Mouse (Mus musculus) ovary, postnatal 36 days (tissue): ENCODE measurements around the gene Slc37a4.
"Not testable (repeated sequence)": the region's sequence is repeated elsewhere in the genome, so short reads cannot be mapped to it uniquely, and the experiment has no call there.

ENCODE experiments used
- DNase-seq: peaks from one replicate; pipeline ENCODE4 v3.0.0; 2022; ENCODE audit warnings: low spot score, mixed read lengths

Gene Slc37a4

DNA sequence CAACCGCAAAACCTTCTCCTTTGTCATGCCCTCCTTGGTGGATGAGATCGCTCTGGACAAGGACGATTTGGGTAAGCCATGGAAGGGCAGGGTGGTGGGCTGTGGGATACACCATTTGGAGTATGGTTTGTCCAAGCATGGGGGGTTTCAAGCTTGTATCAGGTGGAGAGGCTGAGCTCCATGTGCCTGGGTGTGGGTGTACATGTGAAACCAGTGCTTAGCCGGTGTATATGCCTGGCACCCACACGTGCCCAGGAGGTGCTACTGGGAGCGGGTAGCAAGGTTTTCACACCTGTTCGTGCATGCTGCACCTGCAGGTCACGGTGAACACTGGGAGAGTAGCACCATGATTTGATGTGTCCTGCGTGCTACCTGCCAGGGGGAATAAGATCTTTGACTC lies 1.9 kb downstream of the Slc37a4 start:
- no peak for DNase-seq

DNA sequence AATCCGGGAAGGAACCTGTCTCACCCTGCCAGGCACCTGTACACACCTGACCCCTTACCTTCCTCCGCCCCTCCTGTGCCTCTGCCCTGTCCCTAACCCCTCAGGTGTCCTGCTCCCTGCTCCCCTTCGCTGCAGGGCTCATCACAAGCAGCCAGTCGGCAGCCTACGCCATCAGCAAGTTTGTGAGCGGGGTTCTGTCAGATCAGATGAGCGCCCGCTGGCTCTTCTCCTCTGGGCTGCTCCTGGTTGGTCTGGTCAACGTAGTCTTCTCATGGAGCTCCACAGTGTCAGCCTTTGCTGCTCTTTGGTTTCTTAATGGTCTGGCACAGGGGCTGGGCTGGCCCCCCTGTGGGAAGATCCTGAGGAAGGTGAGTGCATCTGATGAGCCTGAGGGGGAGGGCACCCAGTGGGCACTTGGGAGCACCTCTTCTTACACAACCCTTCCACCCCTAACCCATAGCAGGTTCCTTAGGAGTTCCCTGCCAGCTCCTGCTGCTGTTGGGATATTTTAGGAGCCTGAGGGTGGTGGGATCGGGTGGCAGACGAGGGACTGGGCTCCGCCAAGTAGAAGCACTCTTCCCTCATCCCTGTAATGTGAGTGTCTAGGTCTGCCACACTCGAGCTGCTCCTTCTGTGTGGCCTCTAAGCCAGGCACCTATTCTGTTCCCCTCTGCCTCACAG lies 2.6 kb downstream of the Slc37a4 start:
- DNase-seq, result no peak

DNA sequence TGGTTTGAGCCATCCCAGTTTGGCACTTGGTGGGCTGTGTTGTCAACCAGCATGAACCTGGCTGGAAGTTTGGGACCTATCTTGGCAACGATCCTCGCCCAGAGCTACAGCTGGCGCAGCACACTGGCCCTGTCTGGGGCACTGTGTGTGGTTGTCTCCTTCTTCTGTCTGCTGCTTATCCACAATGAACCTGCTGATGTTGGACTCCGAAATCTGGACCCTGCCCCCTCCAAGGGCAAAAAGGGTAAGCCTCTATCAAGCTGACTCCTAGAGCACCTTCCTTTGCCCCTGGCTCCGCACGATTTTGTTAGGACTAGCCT lies 3.1 kb downstream of the Slc37a4 start:
- DNase-seq, result no peak

DNA sequence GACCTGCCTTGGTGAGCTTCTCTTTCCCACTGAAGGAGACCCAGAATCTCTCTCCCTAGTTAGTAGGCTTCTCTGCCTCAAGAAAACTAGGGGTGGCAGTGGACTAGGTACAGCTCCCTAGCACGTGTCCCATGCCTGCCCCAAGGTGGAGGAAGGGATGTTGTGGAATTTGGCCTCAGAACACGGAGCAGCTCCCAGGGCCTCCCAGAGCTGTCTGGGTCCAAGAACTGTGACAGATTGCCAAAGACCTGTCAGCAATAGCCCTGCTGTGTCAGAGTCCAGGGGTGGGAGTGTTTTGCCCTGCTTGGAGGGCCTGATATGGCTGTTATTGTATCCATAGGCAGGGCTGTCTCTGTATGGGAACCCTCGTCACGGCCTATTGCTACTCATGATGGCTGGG lies 4.4 kb downstream of the Slc37a4 start:
- no peak for DNase-seq

DNA sequence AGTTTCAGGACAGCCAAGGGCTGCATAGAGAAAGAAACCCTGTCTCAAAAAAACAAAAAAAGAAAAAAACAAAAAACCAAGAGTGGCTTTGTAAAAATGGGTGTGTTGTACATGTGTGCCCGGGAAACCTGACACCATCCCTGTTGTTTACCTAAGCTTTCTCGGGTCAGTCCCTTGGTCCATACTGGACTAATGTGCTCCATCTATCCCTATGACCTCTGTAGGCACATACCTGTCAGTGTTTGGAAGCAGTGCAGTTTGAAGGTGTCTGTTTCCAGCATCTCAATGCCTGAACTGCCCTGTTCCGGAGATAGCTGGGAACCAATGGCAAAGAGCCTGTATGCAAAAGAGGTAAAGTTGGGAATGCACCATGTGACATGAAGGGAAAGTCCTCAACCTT lies 8.4 kb downstream of the Slc37a4 start:
- DNase-seq, result no peak

DNA sequence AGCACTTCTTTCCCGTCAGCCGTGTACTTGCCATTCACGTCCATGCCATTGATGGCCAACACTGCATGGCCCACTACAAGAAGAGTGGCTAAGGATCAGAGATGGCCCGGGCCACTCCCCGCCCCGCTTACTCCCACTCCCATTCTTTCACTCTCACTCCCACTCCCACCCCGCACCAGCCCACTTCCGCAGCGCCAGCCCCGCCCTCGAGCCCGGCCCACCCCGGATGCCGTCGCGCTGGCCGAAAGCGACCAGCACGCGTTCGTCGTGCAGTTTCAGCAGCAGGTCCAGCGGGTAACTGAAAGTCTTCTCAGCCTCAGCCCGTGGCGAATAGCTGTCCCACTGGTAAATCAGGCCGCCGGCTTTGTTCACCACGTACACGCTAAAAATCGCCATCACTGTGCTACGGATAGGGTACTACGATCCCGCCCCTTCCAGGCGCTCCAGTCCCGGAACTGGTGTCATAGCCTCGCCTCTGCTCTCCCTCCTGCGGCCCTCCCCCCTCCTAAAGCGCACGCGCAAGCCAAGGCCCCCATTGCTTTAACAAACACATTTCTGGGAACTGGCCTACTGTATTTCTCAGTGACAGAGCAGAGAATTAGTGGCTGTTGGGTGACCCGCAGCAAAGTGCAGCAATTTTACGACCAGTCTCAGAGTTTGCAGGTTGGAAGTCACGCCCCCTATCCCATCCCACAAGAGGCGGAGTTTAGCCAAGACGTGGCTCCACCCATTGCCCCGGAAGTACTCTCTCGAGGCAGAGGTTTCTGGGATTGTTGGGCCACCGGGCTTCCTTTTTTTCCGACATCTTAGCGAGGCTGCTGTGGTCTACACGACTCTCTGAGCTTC lies 10.5 kb downstream of the Slc37a4 start, which contains the start of the genes Rps25 and Trappc4:
Rps25 (plus strand) TSS at position 234 of the 846 bp plus-strand sequence.
Trappc4 (minus strand) TSS at position 695 of the 846 bp plus-strand sequence.
- DNase-seq, result peak; percentile 89

DNA sequence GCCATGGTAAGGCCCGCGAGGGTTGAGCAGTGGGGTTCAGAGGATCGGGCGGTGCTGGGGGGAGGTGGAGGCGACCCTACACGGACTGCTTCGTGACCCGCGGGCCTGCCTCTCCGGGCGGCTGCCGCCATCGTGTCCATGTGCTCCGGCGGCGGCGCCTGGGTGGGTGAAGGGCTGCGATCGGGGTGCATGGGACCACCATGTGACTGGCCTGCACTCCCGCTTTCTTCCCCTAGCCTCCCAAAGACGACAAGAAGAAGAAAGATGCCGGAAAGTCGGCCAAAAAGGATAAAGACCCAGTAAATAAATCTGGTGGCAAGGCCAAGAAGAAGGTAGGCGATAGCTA lies 11.1 kb downstream of the Slc37a4 start:
- no peak for DNase-seq

DNA sequence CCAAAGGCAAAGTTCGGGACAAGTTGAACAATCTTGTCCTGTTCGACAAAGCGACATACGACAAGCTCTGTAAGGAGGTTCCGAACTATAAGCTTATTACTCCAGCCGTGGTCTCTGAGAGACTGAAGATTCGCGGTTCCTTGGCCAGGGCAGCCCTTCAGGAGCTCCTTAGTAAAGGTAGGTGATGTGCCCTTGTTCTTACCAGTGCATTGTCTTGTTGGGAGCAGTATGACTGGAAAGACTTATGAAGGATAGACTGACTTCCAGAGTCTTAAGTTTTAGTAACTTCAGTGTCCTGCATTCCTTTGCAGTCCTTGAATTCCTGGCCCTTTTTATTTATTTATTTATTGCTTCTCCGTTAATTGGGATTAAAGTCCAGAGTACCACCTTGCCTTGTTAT lies 12.0 kb downstream of the Slc37a4 start:
- DNase-seq, result not testable (repeated sequence)

DNA sequence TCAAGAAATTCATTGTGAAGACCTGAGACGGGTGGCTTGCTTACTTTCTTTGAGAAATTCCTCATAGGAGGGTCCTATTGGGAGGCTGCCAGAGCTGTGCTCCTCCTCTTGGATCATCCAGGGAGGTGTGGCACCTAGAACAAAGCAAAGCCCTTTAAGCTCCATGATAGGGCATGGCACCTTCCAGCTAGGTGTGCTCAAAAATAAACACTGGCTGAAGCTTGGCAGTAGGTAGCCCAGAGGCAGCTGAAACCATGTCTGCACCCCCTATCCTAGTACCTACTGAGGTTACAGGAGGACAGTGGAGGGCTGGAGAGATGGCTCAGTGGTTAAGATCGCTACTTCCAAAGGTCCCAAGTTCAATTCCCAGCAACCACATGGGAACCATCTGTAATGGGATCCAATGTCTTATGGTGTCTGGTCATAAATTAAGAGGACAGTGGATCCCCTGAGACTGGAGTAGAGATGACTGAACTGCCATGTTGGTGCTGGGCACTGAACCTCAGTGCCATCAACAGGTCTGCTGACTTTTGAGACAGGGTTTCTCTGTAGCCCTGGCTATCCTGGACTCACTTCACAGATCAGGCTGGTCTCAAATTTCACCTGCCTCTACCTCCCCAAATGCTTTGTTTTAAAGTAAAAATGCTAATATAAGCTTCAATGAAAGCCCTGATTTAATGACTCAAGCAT lies 14.1 kb downstream of the Slc37a4 start:
- DNase-seq, result no peak

DNA sequence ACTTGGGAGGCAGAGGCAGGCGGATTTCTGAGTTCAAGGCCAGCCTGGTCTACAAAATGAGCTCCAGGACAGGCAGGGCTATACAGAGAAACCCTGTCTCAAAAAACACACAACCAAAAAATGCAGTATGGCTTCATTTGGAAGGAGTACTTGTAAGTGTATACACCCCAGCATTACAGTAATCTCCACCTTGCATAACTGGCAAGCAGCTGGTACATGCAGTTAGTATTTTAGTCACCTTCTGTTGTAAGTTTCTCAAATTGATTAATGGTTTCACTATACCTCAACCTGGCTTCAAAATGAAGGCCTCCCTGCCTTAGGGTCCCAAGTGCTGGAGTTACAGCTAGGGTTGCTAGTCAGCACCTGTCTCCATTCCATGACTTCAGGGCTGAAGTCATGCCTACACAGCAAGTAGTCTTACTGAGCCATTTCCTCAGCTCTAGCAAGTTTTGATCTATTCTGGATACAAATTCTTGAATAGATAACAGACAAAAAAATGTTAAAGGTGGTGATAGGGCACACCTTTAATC lies 15.0 kb downstream of the Slc37a4 start:
- no peak for DNase-seq

DNA sequence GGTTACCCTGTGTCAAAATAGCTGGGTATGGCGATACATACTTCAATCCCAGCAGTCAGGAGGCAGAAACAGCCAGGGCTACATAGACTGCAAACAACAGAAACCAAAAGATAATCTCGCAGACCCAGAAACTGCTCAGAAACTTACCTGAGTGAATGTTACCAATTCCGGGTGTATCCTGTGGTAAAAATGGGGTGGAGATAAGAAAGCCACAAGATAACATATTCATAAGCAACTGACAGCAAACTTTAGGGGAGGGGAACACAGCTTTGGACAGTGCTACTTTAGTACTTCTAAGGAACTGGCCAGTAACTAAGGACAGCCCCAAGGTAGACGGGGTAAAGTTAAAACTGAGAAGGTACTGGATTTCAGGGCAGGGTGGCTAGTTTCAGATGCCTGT lies 15.7 kb downstream of the Slc37a4 start:
- no peak for DNase-seq

DNA sequence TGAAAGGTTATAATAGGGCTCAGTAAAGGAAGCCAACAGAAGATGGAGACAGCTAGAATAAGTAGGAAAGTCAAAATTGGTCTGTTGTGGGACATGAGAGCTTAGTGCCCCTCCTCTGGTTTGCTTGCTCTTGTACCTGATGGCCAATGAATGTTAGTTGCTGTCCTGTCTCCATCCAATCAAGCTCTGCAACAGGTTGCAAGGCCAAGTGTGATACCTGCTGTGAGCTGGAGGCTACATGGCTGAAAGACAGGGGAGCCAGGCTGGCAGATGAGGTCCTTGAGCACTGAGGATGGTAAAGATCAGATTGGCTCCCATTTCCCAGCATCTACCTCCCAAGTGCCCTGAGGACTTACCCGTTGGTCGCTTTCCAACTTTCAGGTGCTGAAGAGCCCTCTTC lies 16.1 kb downstream of the Slc37a4 start:
- DNase-seq, result no peak

DNA sequence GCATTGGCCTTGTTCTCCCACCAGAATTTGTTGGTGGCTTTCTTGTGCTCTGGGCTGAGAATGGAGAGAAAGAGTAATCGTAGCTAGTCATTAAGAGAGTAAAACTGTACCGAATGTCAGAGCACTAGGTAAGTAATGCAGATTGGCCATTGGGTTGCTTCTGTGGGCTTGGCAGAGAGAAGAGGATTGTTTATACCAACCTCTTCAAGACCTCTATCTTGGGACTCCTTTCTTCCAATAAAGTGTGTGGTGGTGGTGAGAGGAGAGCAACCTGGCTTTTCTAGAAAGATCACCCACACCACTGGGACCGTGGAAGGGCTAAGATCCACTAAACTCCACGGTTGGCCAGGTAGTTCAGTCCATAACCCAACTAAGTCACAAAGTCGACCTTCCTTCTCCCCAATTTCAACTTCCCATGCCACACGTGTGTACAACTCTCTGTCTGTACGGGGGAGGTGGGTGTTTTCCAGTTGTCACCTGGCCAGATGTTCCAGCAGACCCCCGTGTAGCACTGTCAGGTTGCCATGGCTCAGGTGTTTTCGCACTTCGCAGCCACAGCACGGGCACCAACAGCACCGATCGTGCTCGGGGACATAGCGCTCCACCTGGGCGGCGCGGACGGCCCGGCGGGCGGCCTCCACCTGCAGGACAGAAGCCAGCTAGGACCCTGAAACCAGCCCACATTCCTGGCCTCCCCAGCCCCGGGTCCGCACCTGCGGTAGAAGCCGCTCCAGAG lies 20.7 kb downstream of the Slc37a4 start:
- no peak for DNase-seq

DNA sequence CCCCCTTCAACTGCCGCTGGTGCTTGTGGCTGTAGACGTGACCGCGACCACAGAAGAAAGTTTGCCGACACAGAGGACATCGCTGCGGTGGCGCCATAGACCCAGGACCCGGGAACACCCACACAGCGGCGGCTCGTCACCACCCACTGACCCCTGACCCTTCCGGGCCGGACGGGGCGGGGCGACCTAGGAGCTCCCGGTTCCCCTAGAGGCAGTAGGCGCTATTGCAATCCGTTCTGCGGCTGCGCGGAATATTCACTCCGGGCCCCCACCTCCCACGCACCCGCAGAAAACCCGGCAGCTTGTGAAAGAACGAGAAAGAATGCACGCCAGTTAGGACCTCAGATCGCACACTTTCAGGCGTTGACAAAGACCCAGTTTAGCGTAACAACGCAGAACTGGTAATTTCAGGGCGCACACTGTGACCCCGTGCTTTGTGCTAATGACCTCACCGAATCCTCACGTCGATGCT lies 21.3 kb downstream of the Slc37a4 start:
- DNase-seq, result peak; percentile 95

DNA sequence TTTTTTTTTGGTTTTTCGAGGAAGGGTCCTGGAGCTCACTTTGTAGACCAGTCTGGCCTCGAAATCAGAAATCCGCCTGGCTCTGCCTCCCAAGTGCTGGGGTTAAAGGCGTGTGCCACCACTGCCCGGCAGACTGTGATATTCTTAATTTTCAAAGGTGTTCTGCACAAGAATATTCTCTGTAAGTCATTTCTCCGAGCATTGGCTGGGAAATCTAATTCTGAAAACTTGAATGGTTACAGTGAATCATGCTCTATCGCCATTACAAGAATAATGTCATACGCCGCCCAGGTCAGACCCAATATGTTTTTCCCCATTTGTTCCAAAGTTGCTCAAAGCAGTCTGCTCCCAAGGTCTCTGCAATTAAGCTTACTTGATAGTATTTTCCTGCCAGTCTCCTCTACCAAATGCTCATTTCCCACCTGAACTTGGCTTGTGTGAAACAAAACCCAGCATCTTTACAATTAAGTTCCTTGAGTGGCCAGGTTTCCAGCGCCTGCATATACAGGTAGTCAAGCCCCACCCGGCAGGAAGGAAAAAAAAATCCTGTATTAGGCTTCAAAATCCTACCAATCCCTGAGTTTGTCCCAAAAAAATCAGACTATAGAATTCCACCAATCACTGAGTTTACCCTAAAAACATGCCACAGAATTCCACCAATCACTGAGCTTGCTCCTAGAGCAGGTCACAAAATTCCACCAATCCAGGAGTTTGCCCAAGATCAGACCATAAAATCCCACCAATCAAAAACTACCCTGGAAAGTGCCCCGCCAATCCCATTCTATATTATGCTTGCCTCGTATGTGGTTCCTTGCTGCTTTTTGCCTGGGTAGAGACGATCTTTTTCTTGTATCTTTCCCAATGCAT lies 22.1 kb downstream of the Slc37a4 start, which contains the start of gene Ccdc84:
Ccdc84 (minus strand) TSS at position 51 of the 867 bp plus-strand sequence.
- no peak for DNase-seq

DNA sequence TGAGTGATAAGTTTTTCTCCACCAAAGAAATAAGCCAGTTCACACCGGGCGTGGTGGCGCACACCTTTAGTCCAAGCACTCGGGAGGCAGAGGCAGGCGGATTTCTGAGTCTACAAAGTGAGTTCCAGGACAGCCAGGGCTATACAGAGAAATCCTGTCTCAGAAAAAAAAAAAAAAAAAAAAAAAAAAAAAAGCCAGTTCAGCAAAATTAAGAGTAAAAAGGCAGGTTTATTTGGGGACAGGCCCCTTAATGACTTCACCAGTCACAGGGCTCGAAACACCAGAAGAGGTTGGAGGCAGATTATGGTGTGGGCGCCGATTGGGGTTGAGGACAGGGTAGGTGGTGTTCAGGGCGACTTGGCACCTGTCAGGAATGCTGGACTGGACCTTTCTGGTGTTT lies 23.1 kb downstream of the Slc37a4 start:
- not testable (repeated sequence) for DNase-seq

DNA sequence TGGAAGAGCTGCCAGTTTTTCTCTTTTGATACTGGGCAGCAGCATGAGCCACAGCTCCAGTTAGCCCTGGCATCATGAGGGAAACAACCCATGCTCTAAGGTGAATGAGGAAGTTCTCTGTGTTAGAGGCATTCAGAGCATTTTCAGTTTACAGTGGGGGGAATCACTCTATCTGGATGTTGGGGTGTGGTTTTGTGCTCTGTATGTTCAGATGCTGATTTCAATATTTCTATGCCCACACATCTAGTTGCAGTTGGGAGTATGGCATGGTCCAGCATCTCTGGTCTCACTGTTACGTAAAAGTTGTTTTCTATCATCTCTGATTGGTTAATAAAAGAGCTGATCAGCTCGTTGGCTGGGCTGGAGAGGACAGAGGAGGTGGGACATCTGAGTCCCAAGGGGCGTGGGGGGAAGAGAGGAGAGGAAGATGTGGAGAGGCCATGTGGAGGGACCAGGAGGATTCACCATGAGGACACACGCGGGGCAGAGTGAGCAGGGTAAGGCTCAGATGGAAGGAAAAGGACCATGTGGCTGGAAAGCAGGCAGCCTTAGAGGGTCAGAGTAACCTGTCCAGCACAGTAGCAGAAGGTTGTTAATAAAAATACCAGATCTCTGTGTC lies 23.7 kb downstream of the Slc37a4 start:
- no peak for DNase-seq

DNA sequence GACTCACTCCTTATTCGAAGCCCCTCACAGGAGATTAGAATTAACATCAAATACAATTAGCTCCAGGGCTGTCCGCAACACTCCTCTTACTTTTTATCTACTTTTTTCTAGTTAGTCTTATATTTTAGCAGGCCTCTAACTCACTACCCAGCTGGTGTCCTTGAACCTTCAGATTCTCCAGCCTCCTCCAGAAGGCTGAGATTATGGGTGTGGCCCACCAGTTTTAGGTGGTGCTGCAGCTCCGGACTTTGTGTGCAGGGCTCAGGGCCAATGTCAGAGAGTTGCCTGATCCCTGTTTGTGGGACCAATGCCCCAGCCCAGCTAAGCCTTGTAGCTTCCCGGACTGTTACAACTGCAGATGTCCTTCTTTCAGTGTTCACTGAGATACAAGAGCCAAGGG lies 26.9 kb downstream of the Slc37a4 start:
- no peak for DNase-seq

DNA sequence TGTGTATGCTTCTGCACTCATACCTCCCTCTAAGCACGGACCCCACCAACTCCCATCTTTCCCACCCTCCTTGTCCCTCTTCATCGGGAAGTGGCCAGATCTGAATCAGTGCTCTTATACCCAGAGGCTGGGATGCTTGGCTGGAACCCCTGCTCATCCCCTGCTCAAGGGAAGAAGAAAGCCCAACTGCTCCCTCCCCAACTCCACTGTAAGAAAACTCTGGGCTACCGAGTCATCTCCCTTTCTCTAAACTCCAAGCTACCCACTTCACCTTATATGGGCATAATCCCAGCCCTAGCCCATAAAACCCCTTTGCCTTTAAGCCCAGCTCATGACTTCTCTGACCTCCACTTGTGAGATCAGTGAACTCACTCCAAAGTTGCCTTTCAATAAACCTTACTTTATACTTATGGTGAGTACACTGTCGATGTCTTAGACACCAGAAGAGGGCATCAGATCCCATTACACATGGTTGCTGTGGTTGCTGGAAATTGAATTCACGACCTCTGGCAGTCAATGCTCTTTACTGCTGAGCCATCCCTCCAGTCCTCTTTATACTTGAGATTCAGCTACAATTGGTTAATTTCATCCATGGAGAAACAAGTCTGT lies 36.0 kb downstream of the Slc37a4 start:
- DNase-seq, result no peak

DNA sequence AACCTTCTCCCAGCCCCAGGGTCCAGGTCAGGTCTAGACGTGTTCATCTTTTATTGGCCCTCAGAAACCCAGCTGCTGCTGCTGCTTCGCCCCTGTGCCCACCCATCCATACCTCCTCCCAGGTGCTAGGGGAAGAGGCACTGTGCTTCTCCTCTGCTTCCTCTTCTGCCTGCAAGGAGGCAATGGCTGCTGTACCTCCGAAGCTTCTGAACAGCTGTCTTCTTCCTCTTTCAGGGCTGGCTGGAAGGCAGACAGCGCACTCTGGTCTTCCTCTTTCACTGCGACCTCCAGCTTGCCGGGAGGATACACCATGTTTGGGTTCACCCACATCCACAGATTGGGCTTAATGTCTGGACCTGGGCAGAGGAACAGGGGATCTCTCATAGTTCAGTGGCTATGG lies 39.1 kb downstream of the Slc37a4 start:
- no peak for DNase-seq
